Mouse (Mus musculus): ENCODE data around the gene Mcm6. TPM values are rescaled to one million over a fixed set of nuclear protein-coding genes. Genes with fewer than 3 reads are reported as not detected.
"Not testable (repeated sequence)": the region's sequence is repeated elsewhere in the genome, so short reads cannot be mapped to it uniquely, and the experiment has no call there.

The Mcm6 gene
- total RNA-seq, 2 experiments from 2014 or later: 1.4 to 2.9 TPM

GRCm38 (mm10) chr1:128337708-128338320, 21.6 kb downstream of the Mcm6 start:
- DNase-seq (ENCODE audit: low spot score): no peak

- DNase-seq (ENCODE audit: low spot score): no peak
Measured at GRCm38 (mm10) chr1:128330313-128330712, 29.2 kb downstream of the Mcm6 start.

- no peak for DNase-seq (ENCODE audit: low spot score)
Measured at GRCm38 (mm10) chr1:128328218-128328617, 31.2 kb downstream of the Mcm6 start, which contains the start of gene Lct. TSS of gene Lct (minus strand) at chr1:128328318.

- DNase-seq (ENCODE audit: low spot score): no peak
Measured at GRCm38 (mm10) chr1:128327165-128327564, 32.3 kb downstream of the Mcm6 start.

- no peak for DNase-seq (ENCODE audit: low spot score)
Measured at GRCm38 (mm10) chr1:128324776-128325175, 34.7 kb downstream of the Mcm6 start.

- DNase-seq (ENCODE audit: low spot score): no peak
Measured at GRCm38 (mm10) chr1:128323026-128323643, 36.3 kb downstream of the Mcm6 start.

- not testable (repeated sequence) for DNase-seq (ENCODE audit: low spot score)
Measured at GRCm38 (mm10) chr1:128319266-128319665, 40.2 kb downstream of the Mcm6 start.

GRCm38 (mm10) chr1:128314665-128315064, 44.8 kb downstream of the Mcm6 start:
- DNase-seq (ENCODE audit: low spot score): no peak

- DNase-seq (ENCODE audit: low spot score): no peak
Measured at GRCm38 (mm10) chr1:128309043-128309442, 50.4 kb downstream of the Mcm6 start.

GRCm38 (mm10) chr1:128303900-128304299, 55.6 kb downstream of the Mcm6 start:
- DNase-seq (ENCODE audit: low spot score): no peak

- DNase-seq (ENCODE audit: low spot score): no peak
Measured at GRCm38 (mm10) chr1:128295717-128296528, 63.5 kb downstream of the Mcm6 start.

GRCm38 (mm10) chr1:128295296-128295695, 64.2 kb downstream of the Mcm6 start:
- no peak for DNase-seq (ENCODE audit: low spot score)

GRCm38 (mm10) chr1:128293524-128293923, 65.9 kb downstream of the Mcm6 start:
- no peak for DNase-seq (ENCODE audit: low spot score)

GRCm38 (mm10) chr1:128290295-128290694, 69.2 kb downstream of the Mcm6 start:
- no peak for DNase-seq (ENCODE audit: low spot score)

- DNase-seq (ENCODE audit: low spot score): no peak
Measured at GRCm38 (mm10) chr1:128285136-128285535, 74.3 kb downstream of the Mcm6 start.

GRCm38 (mm10) chr1:128284157-128284690, 75.2 kb downstream of the Mcm6 start:
- no peak for DNase-seq (ENCODE audit: low spot score)

GRCm38 (mm10) chr1:128282924-128283323, 76.5 kb downstream of the Mcm6 start:
- DNase-seq (ENCODE audit: low spot score): no peak

- DNase-seq (ENCODE audit: low spot score): no peak
Measured at GRCm38 (mm10) chr1:128281753-128282152, 77.7 kb downstream of the Mcm6 start.

Measured in gastrocnemius, adult 18-20 months (tissue).